Mouse (Mus musculus) embryonic facial prominence, embryonic 14.5 days (tissue): ENCODE data around the gene Mfsd6. TPM values are rescaled to one million over a fixed set of nuclear protein-coding genes. Genes with fewer than 3 reads are reported as not detected.

Experiments used
- ATAC-seq: fragments of 200-750 bp; cut with Nextera tagmentation; 2 replicates; pipeline ENCODE4 v1.8.0; 2017; ENCODE audit warnings: low read depth, moderate number of reproducible peaks, moderate TSS enrichment
- DNase-seq: peaks from one replicate; pipeline ENCODE4 v3.0.0-alpha.2; 2015; ENCODE audit warnings: low spot score
- H3K27ac ChIP-seq: fragments of 300-500 bp; sonication (generic); replicated peaks from 2 replicates; pipeline ENCODE4 v1.5.1; 2014; ENCODE audit warnings: low read depth, mild to moderate bottlenecking, low read length, moderate library complexity
- H3K27me3 ChIP-seq: fragments of 300-500 bp; sonication (generic); replicated peaks from 2 replicates; pipeline ENCODE4 v1.6.1; 2014; ENCODE audit warnings: low read length; ENCODE audit not compliant: control insufficient read depth, insufficient read depth
- H3K36me3 ChIP-seq: fragments of 300-500 bp; sonication (generic); 2 replicates; pipeline ENCODE4 v1.6.1; 2014; ENCODE audit warnings: low read length, mixed read lengths; ENCODE audit not compliant: control insufficient read depth, insufficient read depth
- H3K4me1 ChIP-seq: fragments of 300-500 bp; sonication (generic); 2 replicates; pipeline ENCODE4 v1.6.1; 2014; ENCODE audit warnings: antibody characterized with exemption, low read length; ENCODE audit not compliant: control insufficient read depth, insufficient read depth
- H3K4me2 ChIP-seq: fragments of 300-500 bp; sonication (generic); 2 replicates; pipeline ENCODE4 v1.6.1; 2014; ENCODE audit warnings: low read depth, mild to moderate bottlenecking, low read length, moderate library complexity, mixed read lengths
- H3K4me3 ChIP-seq: fragments of 300-500 bp; sonication (generic); 2 replicates; pipeline ENCODE4 v1.5.1; 2014; ENCODE audit warnings: low read depth, mild to moderate bottlenecking, low read length
- H3K9ac ChIP-seq: fragments of 300-500 bp; sonication (generic); 2 replicates; pipeline ENCODE4 v1.6.1; 2014; ENCODE audit warnings: low read depth, mild to moderate bottlenecking, low read length, moderate library complexity, mixed read lengths
- H3K9me3 ChIP-seq: fragments of 300-500 bp; sonication (generic); 2 replicates; pipeline ENCODE4 v1.6.1; 2016; ENCODE audit warnings: low read length; ENCODE audit not compliant: control insufficient read depth
- WGBS: fragments of 180-500 bp; shearing (Covaris S2); extraction: QIAGEN DNeasy Blood & Tissue Kit; methylation state at CpG from one replicate; pipeline ENCODE4 v1.1.7; 2014; 5-methylcytosine and 5-hydroxymethylcytosine counted together
- polyA plus RNA-seq: library from polyadenylated mRNA; unstranded; fragments of >200 nt; fragmentation: Nextera tagmentation; extraction: Ambion mirVana; gene quantifications from 2 replicates; pipeline ENCODE4 v1.2.1, GENCODE M21; 2014

The Mfsd6 gene
- polyA plus RNA-seq, 1 experiment from 2014 or later: 3.5 TPM

- DNase-seq (no peak), ATAC-seq (no peak)
- Histone ChIP-seq H3K27ac (no peak overlapping the region), H3K9ac (no peak overlapping the region), H3K4me2 (no peak overlapping the region), H3K27me3 (no peaks in the 10 kb centered on the region), H3K4me1 (no peaks in the 10 kb centered on the region), H3K4me3 (no peak overlapping the region), H3K9me3 (no peaks in the 10 kb centered on the region), H3K36me3 (no peaks in the 10 kb centered on the region)
- 82% methylated on average over 1 of the region's 1 CpGs for WGBS
These were observed 22.7 kb upstream of the Mfsd6 start for GRCm38 (mm10) chr1:52749978-52750377.

DNA sequence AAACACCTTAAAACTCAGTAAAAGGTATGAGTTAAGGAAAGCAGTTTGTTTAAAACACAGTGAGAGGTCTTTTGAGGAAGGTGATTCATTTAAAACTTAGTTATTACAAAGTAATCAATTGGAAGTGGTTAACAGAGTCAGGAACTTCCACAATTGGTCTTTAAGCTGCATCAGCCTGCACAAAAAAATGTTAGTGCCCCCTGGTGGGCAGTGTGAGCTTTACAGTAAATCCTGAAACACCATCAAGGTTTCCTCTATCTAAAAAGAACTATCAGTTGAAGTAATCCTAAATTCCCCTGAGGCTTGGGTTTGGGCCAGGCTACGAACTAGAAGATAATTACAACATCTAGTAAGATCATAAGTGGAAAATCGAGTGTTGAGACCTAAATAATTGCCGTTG lies 21.0 kb upstream of the Mfsd6 start:
- Histone ChIP-seq H3K4me1 (no peaks in the 10 kb centered on the region), H3K27ac (no peak overlapping the region), H3K4me3 (no peak overlapping the region), H3K9ac (no peak overlapping the region), H3K9me3 (no peaks in the 10 kb centered on the region), H3K27me3 (no peaks in the 10 kb centered on the region), H3K4me2 (no peak overlapping the region), H3K36me3 (no peaks in the 10 kb centered on the region)
- ATAC-seq (no peak), DNase-seq (peak; percentile 56)
- WGBS: 21% methylated on average over 3 of the region's 3 CpGs

GRCm38 (mm10) chr1:52742567-52742966 lies 15.3 kb upstream of the Mfsd6 start:
- WGBS: 71% methylated on average over 5 of the region's 5 CpGs
- ATAC-seq: no peak
- Histone ChIP-seq H3K36me3 (no peaks in the 10 kb centered on the region), H3K27ac (no peak overlapping the region), H3K4me1 (no peaks in the 10 kb centered on the region), H3K9ac (no peak overlapping the region), H3K4me3 (no peak overlapping the region), H3K27me3 (no peaks in the 10 kb centered on the region), H3K4me2 (no peak overlapping the region), H3K9me3 (no peaks in the 10 kb centered on the region)
- DNase-seq: no peak

DNA sequence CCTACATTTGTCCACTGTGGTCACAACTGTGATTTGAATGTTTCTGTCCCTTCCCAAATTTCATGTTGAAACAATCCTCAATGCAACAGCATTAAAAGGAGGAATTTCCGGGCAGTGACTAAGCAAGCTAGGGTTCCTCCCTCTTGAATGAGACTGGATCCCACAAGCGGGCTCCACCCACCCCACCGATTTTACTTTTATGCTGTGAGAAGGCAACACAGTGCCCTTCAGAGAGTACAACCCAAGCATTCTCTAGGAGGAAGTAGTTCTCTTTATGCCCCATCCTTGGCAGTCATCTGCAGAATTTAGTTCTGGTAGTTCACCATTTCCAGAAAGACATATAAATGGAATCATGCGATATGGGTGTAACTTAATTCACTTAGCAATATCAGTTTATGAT lies 6.9 kb upstream of the Mfsd6 start:
- no peak overlapping the region for H3K4me2 ChIP-seq
- ATAC-seq (no peak), DNase-seq (no peak)
- H3K4me1 ChIP-seq: no peaks in the 10 kb centered on the region
- H3K9me3 ChIP-seq: no peaks in the 10 kb centered on the region
- WGBS: 72% methylated on average over 4 of the region's 4 CpGs
- no peak overlapping the region for H3K27ac ChIP-seq
- no peaks in the 10 kb centered on the region for H3K27me3 ChIP-seq
- H3K9ac ChIP-seq: no peak overlapping the region
- H3K4me3 ChIP-seq: no peak overlapping the region
- no peaks in the 10 kb centered on the region for H3K36me3 ChIP-seq

- ATAC-seq (no peak), DNase-seq (no peak)
- no peaks in the 10 kb centered on the region; the same call in 1 of the 2 replicates for H3K4me1 ChIP-seq
- no peak overlapping the region for H3K9ac ChIP-seq
- H3K36me3 ChIP-seq: no peaks in the 10 kb centered on the region
- H3K4me2 ChIP-seq: no peak overlapping the region
- no peak overlapping the region for H3K4me3 ChIP-seq
- no peak overlapping the region for H3K27ac ChIP-seq
- WGBS: 83% methylated on average over 1 of the region's 1 CpGs
- H3K9me3 ChIP-seq: no peaks in the 10 kb centered on the region
- H3K27me3 ChIP-seq: peaks cover 24% of the 10 kb centered on the region
These were observed 3.0 kb upstream of the Mfsd6 start for GRCm38 (mm10) chr1:52730258-52730657.

- Histone ChIP-seq H3K27me3 (peaks cover 24% of the 10 kb centered on the region), H3K36me3 (no peaks in the 10 kb centered on the region), H3K4me3 (no peak overlapping the region), H3K4me2 (no peak overlapping the region), H3K4me1 (no peaks in the 10 kb centered on the region; the same call in 1 of the 2 replicates), H3K27ac (no peak overlapping the region), H3K9me3 (no peaks in the 10 kb centered on the region), H3K9ac (no peak overlapping the region)
- no peak for DNase-seq
- no peak for ATAC-seq
- 88% methylated on average over 5 of the region's 5 CpGs for WGBS
These were observed 1.7 kb upstream of the Mfsd6 start for GRCm38 (mm10) chr1:52728857-52729489.

DNA sequence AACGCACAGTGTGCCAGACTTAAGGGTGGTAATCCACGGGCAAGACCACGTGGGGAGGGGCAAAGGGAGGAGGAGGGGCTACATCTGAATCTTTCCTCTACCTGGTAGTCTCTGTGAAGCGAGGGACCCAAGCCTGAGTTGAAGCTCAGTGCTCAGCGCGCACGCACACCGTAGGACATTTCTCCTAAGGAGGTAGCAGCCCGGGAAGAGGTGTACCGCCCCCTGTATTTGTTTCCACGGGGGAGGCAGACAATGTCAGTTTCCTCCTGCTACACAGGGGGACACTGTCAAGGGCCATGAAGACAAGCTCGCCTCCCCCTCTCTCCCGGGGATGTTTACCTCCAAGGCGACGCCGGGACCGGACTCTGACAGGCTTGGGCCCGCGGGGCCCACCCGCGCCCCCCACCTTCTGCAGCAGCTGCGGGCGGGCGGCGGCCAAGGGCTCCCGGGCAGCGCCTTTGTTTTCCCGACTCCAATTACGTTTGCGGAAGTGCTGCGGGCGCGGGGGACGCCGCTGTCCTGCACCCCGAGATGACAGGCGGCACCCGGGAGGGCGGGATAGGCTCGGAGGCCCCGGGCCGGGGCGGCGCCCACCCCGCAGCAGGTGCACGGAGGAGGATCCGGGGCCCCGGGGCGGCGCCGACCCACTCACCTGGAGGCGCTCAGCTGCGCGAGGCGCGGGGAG lies 749 bp downstream of the Mfsd6 start:
- Histone ChIP-seq H3K9me3 (no peaks in the 10 kb centered on the region), H3K36me3 (no peaks in the 10 kb centered on the region), H3K4me2 (peak overlapping the region; percentile 99), H3K4me3 (peak overlapping the region; percentile 76), H3K9ac (peak overlapping the region; percentile 74), H3K4me1 (no peaks in the 10 kb centered on the region; the same call in 1 of the 2 replicates), H3K27me3 (peaks cover 24% of the 10 kb centered on the region), H3K27ac (no peak overlapping the region; the same call in 1 of the 2 replicates)
- WGBS: under 1% methylated on average over 27 of the region's 56 CpGs
- DNase-seq (peak; percentile 36), ATAC-seq (peak; percentile 75)

DNA sequence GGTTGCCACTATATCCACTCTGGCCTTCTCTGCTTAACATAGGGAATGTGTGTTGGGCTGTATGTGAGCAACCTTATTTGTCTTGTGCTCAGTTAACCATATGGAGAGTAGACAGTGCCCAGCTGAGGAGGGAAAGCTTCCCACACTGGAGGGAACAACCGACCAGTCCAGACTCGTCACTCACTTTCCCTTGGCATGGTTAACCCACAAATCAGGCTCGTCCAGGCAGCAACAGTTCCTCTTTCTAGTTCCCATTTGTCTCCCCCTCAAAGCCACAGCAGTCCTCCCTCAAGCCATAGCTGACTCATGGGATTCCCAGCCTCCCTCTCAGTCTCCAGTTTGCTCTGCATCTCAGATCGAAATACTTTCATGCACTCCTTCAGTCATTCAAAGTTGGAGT lies 4.7 kb downstream of the Mfsd6 start:
- Histone ChIP-seq H3K36me3 (no peaks in the 10 kb centered on the region), H3K4me3 (no peak overlapping the region), H3K4me1 (no peaks in the 10 kb centered on the region; the same call in 1 of the 2 replicates), H3K9me3 (no peaks in the 10 kb centered on the region), H3K27ac (no peak overlapping the region), H3K4me2 (no peak overlapping the region), H3K27me3 (peaks cover 13% of the 10 kb centered on the region), H3K9ac (no peak overlapping the region)
- ATAC-seq (no peak), DNase-seq (peak; percentile 17)
- WGBS: 58% methylated on average over 4 of the region's 4 CpGs

DNA sequence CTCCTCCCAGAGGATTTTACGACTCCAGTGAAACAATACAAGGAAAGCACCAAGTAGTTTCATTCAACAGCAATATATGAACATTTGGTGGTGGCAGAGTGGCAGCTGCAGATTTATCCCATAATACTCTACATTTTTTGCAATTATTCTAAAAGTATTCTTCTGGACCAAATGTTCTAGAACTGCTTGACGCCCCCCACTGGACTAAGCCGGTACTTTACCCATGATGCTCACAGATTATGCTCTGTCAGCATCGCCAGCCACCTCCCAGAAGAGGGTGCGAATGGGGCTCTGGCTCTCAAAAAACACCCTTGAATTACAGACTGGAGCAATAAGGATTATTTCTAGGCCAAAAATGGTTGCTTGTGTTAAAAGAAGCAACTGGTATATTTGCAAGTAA lies 8.2 kb downstream of the Mfsd6 start:
- 61% methylated on average over 5 of the region's 5 CpGs for WGBS

More for the DNA sequence above, 8.2 kb downstream of the Mfsd6 start:
- no peak overlapping the region for H3K4me2 ChIP-seq
- H3K27me3 ChIP-seq: no peaks in the 10 kb centered on the region
- no peak overlapping the region for H3K4me3 ChIP-seq
- no peaks in the 10 kb centered on the region for H3K4me1 ChIP-seq
- no peak overlapping the region for H3K9ac ChIP-seq
- H3K9me3 ChIP-seq: no peaks in the 10 kb centered on the region
- H3K36me3 ChIP-seq: no peaks in the 10 kb centered on the region
- DNase-seq (no peak), ATAC-seq (no peak)
- H3K27ac ChIP-seq: no peak overlapping the region
